Mouse (Mus musculus) adipocyte (in vitro differentiated cells): ENCODE measurements around the gene Spin2c.

Experiments
- DNase-seq: peaks from one replicate; pipeline ENCODE4 v3.0.0-alpha.2; 2016; ENCODE audit warnings: low spot score

Gene Spin2c

GRCm38 (mm10) chrX:153831951-153832561 lies at the start of gene Spin2c:
Gene Spin2c (plus strand): TSS chrX:153832225.
- DNase-seq, result no peak

- DNase-seq, result no peak
Observed at GRCm38 (mm10) chrX:153832606-153833005, 581 bp downstream of the Spin2c start.
